Mouse (Mus musculus): Measurements from ENCODE around the gene Ryr3. TPM values are rescaled to one million over a fixed set of nuclear protein-coding genes. Genes with fewer than 3 reads are reported as not detected.

Gene Ryr3
- polyA plus RNA-seq, 1 experiment: 5.3 TPM

DNA sequence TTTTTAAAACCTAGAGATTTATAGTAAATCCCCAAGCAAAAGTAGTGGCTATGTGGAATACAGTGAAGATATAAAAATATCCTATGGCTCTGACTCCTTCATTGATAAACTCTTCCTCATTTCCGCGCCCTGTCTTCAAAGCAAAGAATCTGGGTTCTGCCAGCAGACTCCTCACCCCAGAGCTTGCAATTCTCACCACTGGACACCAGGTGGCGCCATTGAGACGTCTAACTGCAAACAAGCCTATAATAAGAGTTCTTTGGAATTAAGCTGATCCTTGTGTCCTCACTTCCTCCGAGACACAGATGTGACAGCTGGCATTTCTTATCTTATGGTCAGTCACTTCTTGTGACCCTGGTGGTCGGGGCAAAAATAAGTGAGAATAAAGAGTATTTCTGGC, 442.1 kb downstream of the Ryr3 start:
- no peak for TF ChIP-seq MAX (IDR thresholded peaks at IDR 0.05; ENCODE audit: low read depth)
- no peak for TF ChIP-seq POLR2A (IDR thresholded peaks at IDR 0.05; ENCODE audit: insufficient read length, low read depth)
- no peak for TF ChIP-seq CEBPB (IDR thresholded peaks at IDR 0.05; ENCODE audit: insufficient read depth, poor library complexity, severe bottlenecking)
- TF ChIP-seq POLR2AphosphoS2 (IDR thresholded peaks at IDR 0.05; ENCODE audit: insufficient read length, low read depth): no peak
- TF ChIP-seq E2F4 (IDR thresholded peaks at IDR 0.05; ENCODE audit: insufficient read depth): no peak
- TF ChIP-seq MYOD1 (IDR thresholded peaks at IDR 0.05; ENCODE audit: control insufficient read depth in 1 of 3, insufficient read length in 2 of 3, low read depth in 2 of 3): no peak
- TF ChIP-seq MYOG (IDR thresholded peaks at IDR 0.05; ENCODE audit: control insufficient read depth in 1 of 3, insufficient read depth in 1 of 3, insufficient read length in 2 of 3, low read depth in 2 of 3): no peak
- no peak for TF ChIP-seq TCF12 (IDR thresholded peaks at IDR 0.05; ENCODE audit: insufficient read depth, poor library complexity, severe bottlenecking)
- no peaks in the 10 kb centered on the region for H3K36me3 ChIP-seq (ENCODE audit: control insufficient read depth, insufficient read depth)
- no peaks in the 10 kb centered on the region for H3K79me2 ChIP-seq (ENCODE audit: control insufficient read depth, insufficient read depth)
- H3K27me3 ChIP-seq (ENCODE audit: control insufficient read depth, insufficient read depth, insufficient read length): no peaks in the 10 kb centered on the region
- H3ac ChIP-seq (ENCODE audit: control insufficient read depth, insufficient read length): no peak overlapping the region
- H3K4me2 ChIP-seq (ENCODE audit: low read depth): no peak overlapping the region
- no peak overlapping the region for H3K4me3 ChIP-seq

DNA sequence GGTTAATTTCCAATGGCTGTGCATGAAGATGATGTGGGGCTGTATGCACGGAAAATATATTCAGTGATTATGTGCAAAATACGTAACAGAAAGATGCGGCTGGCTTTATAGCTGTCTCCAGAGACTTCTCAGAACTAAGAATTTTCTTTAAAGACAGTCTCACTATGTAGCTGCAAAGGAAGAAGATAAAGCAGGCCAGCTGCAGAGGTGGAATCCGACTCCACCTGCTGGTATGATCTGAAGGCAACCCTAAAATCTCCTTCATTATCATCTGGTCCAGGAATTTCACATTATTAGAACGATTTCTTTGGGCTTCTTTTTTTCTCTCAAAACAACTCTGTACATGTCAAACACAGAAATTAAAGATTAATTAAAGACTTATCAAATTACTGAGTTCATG, 449.2 kb downstream of the Ryr3 start:
- Histone ChIP-seq H3K4me3 (no peak overlapping the region), H3K79me2 (ENCODE audit: control insufficient read depth, insufficient read depth) (no peaks in the 10 kb centered on the region), H3ac (ENCODE audit: control insufficient read depth, insufficient read length) (no peak overlapping the region), H3K36me3 (ENCODE audit: control insufficient read depth, insufficient read depth) (no peaks in the 10 kb centered on the region), H3K4me2 (ENCODE audit: low read depth) (no peak overlapping the region), H3K27me3 (ENCODE audit: control insufficient read depth, insufficient read depth, insufficient read length) (no peaks in the 10 kb centered on the region)
- TF ChIP-seq E2F4 (IDR thresholded peaks at IDR 0.05; ENCODE audit: insufficient read depth): no peak
- no peak for TF ChIP-seq MYOG (IDR thresholded peaks at IDR 0.05; ENCODE audit: control insufficient read depth in 1 of 3, insufficient read depth in 1 of 3, insufficient read length in 2 of 3, low read depth in 2 of 3)
- no peak for TF ChIP-seq CEBPB (IDR thresholded peaks at IDR 0.05; ENCODE audit: insufficient read depth, poor library complexity, severe bottlenecking)
- TF ChIP-seq MAX (IDR thresholded peaks at IDR 0.05; ENCODE audit: low read depth): no peak
- no peak for TF ChIP-seq POLR2A (IDR thresholded peaks at IDR 0.05; ENCODE audit: insufficient read length, low read depth)
- no peak for TF ChIP-seq POLR2AphosphoS2 (IDR thresholded peaks at IDR 0.05; ENCODE audit: insufficient read length, low read depth)
- no peak for TF ChIP-seq TCF12 (IDR thresholded peaks at IDR 0.05; ENCODE audit: insufficient read depth, poor library complexity, severe bottlenecking)
- no peak for TF ChIP-seq SRF (IDR thresholded peaks at IDR 0.05; ENCODE audit: control insufficient read depth, insufficient read length, low read depth)
- no peak for TF ChIP-seq TCF3 (IDR thresholded peaks at IDR 0.05; ENCODE audit: insufficient read length, low read depth)
- no peak for TF ChIP-seq MYOD1 (IDR thresholded peaks at IDR 0.05; ENCODE audit: control insufficient read depth in 1 of 3, insufficient read length in 2 of 3, low read depth in 2 of 3)
- TF ChIP-seq REST (IDR thresholded peaks at IDR 0.05; ENCODE audit: insufficient read depth, insufficient read length): no peak
- TF ChIP-seq USF1 (IDR thresholded peaks at IDR 0.05; ENCODE audit: low read depth): no peak

DNA sequence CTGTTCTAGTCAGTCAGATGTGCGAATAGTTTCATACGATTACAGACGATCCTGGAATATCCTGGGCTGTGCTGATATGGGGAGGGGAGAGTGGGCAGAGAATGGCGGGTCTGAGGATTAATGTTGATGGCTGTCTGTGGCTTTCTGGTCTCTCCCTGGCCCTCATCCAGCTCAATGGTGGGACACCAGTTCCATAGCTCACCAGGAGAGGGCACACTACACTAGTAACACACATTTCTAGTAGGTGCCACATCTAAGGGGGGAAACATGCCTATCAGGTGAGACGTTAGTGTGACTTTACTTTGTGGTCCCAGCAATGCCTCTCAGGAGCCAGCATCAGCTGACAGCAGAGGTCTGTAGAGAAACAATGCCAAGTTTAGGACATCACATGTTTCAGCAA, 451.9 kb downstream of the Ryr3 start:
- no peak for TF ChIP-seq POLR2AphosphoS2 (IDR thresholded peaks at IDR 0.05; ENCODE audit: insufficient read length, low read depth)
- TF ChIP-seq TCF3 (IDR thresholded peaks at IDR 0.05; ENCODE audit: insufficient read length, low read depth): no peak
- no peak for TF ChIP-seq E2F4 (IDR thresholded peaks at IDR 0.05; ENCODE audit: insufficient read depth)
- H3K4me3 ChIP-seq: no peak overlapping the region
- no peaks in the 10 kb centered on the region for H3K79me2 ChIP-seq (ENCODE audit: control insufficient read depth, insufficient read depth)
- H3K4me2 ChIP-seq (ENCODE audit: low read depth): no peak overlapping the region
- no peaks in the 10 kb centered on the region for H3K27me3 ChIP-seq (ENCODE audit: control insufficient read depth, insufficient read depth, insufficient read length)
- H3ac ChIP-seq (ENCODE audit: control insufficient read depth, insufficient read length): no peak overlapping the region
- H3K36me3 ChIP-seq (ENCODE audit: control insufficient read depth, insufficient read depth): no peaks in the 10 kb centered on the region

DNA sequence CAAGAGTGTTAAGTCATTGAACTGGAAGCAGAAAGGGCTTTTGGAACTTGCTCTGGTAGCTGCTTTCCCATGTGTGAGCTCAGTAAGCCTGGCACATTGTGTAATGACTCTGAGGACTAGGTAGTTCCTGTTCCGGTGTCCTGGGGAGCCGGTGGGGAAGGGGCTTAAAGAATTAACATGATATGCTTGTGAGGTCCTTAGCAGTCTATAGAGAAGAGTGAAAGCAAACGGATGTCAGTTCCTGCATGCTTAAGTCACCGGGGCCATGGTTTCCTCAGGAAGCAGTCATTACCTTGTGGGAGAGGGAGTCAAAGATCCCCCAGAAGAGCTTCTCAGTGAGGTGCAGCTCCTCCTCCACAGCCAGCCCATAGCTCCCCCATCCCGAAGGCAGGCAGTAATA, 452.6 kb downstream of the Ryr3 start:
- H3K27me3 ChIP-seq (ENCODE audit: control insufficient read depth, insufficient read depth, insufficient read length): no peaks in the 10 kb centered on the region
- TF ChIP-seq MAX (IDR thresholded peaks at IDR 0.05; ENCODE audit: low read depth) (no peak), POLR2AphosphoS2 (IDR thresholded peaks at IDR 0.05; ENCODE audit: insufficient read length, low read depth) (no peak), E2F4 (IDR thresholded peaks at IDR 0.05; ENCODE audit: insufficient read depth) (no peak), TCF12 (IDR thresholded peaks at IDR 0.05; ENCODE audit: insufficient read depth, poor library complexity, severe bottlenecking) (no peak), CEBPB (IDR thresholded peaks at IDR 0.05; ENCODE audit: insufficient read depth, poor library complexity, severe bottlenecking) (no peak), USF1 (IDR thresholded peaks at IDR 0.05; ENCODE audit: low read depth) (no peak), MYOD1 (IDR thresholded peaks at IDR 0.05; ENCODE audit: control insufficient read depth in 1 of 3, insufficient read length in 2 of 3, low read depth in 2 of 3) (no peak), REST (IDR thresholded peaks at IDR 0.05; ENCODE audit: insufficient read depth, insufficient read length) (no peak)
- no peaks in the 10 kb centered on the region for H3K36me3 ChIP-seq (ENCODE audit: control insufficient read depth, insufficient read depth)
- H3K4me2 ChIP-seq (ENCODE audit: low read depth): no peak overlapping the region
- no peaks in the 10 kb centered on the region for H3K79me2 ChIP-seq (ENCODE audit: control insufficient read depth, insufficient read depth)
- H3K4me3 ChIP-seq: no peak overlapping the region
- H3ac ChIP-seq (ENCODE audit: control insufficient read depth, insufficient read length): no peak overlapping the region

DNA sequence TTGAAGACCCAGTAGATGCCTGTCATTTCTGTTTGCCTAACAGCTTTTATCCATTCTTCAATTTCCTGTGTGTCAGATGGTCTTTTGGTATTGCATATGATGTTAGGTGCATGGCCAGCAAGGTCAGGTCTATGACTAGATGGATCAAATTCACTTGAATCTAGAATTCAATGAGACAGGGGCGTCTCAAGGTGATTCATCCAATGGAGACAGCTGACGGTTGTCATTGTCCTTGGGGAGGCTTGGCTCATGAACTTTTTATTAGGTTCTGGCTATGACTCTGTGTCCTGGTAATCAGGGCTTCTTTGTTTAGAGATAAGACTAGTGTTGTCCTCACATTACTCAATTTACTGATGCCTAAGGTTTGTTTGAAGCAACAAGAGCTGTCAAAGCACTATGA, 454.9 kb downstream of the Ryr3 start:
- H3K36me3 ChIP-seq (ENCODE audit: control insufficient read depth, insufficient read depth): no peaks in the 10 kb centered on the region
- no peak overlapping the region for H3K4me2 ChIP-seq (ENCODE audit: low read depth)
- H3ac ChIP-seq (ENCODE audit: control insufficient read depth, insufficient read length): no peak overlapping the region
- no peaks in the 10 kb centered on the region for H3K27me3 ChIP-seq (ENCODE audit: control insufficient read depth, insufficient read depth, insufficient read length)
- H3K4me3 ChIP-seq: no peak overlapping the region
- no peak for TF ChIP-seq MAX (IDR thresholded peaks at IDR 0.05; ENCODE audit: low read depth)
- no peak for TF ChIP-seq USF1 (IDR thresholded peaks at IDR 0.05; ENCODE audit: low read depth)
- TF ChIP-seq TCF3 (IDR thresholded peaks at IDR 0.05; ENCODE audit: insufficient read length, low read depth): no peak
- TF ChIP-seq TCF12 (IDR thresholded peaks at IDR 0.05; ENCODE audit: insufficient read depth, poor library complexity, severe bottlenecking): no peak
- TF ChIP-seq REST (IDR thresholded peaks at IDR 0.05; ENCODE audit: insufficient read depth, insufficient read length): no peak
- no peak for TF ChIP-seq E2F4 (IDR thresholded peaks at IDR 0.05; ENCODE audit: insufficient read depth)
- no peak for TF ChIP-seq POLR2AphosphoS2 (IDR thresholded peaks at IDR 0.05; ENCODE audit: insufficient read length, low read depth)
- no peak for TF ChIP-seq MYOG (IDR thresholded peaks at IDR 0.05; ENCODE audit: control insufficient read depth in 1 of 3, insufficient read depth in 1 of 3, insufficient read length in 2 of 3, low read depth in 2 of 3)
- no peak for TF ChIP-seq CEBPB (IDR thresholded peaks at IDR 0.05; ENCODE audit: insufficient read depth, poor library complexity, severe bottlenecking)
- TF ChIP-seq SRF (IDR thresholded peaks at IDR 0.05; ENCODE audit: control insufficient read depth, insufficient read length, low read depth): no peak
- TF ChIP-seq POLR2A (IDR thresholded peaks at IDR 0.05; ENCODE audit: insufficient read length, low read depth): no peak
- TF ChIP-seq MYOD1 (IDR thresholded peaks at IDR 0.05; ENCODE audit: control insufficient read depth in 1 of 3, insufficient read length in 2 of 3, low read depth in 2 of 3): no peak
- no peaks in the 10 kb centered on the region for H3K79me2 ChIP-seq (ENCODE audit: control insufficient read depth, insufficient read depth)

All from myocyte (in vitro differentiated cells).